Mouse (Mus musculus) olfactory bulb, adult 2 months (tissue): ENCODE results near the gene Enkur. TPM values are rescaled to one million over a fixed set of nuclear protein-coding genes. Genes with fewer than 3 reads are reported as not detected.

Source experiments
- H3K27ac ChIP-seq: fragments of 200-500 bp; 2 replicates; pipeline ENCODE4 v1.5.1; 2012; ENCODE audit warnings: low read depth, low read length; ENCODE audit not compliant: insufficient read depth
- H3K4me1 ChIP-seq: fragments of 200-500 bp; 2 replicates; pipeline ENCODE4 v1.6.1; 2012; ENCODE audit warnings: low read length; ENCODE audit not compliant: control insufficient read depth, insufficient read depth
- H3K4me3 ChIP-seq: fragments of 200-500 bp; 2 replicates; pipeline ENCODE4 v1.5.1; 2012; ENCODE audit warnings: mild to moderate bottlenecking, low read depth, low read length, moderate library complexity; ENCODE audit not compliant: insufficient read depth
- CTCF ChIP-seq: fragments of 200-500 bp; IDR thresholded peaks from 2 replicates; pipeline ENCODE4 v1.5.1; 2012; ENCODE audit warnings: low read depth, mild to moderate bottlenecking, low read length, moderate library complexity; ENCODE audit not compliant: insufficient read depth
- POLR2A ChIP-seq: fragments of 200-500 bp; IDR thresholded peaks from 2 replicates; pipeline ENCODE4 v1.6.1; 2012; ENCODE audit warnings: mild to moderate bottlenecking, low read depth, low read length, moderate library complexity; ENCODE audit not compliant: insufficient read depth
- WGBS: fragments of 180-500 bp; shearing (Covaris S2); methylation state at CpG from one replicate; pipeline ENCODE4 v1.1.7; 2018; 5-methylcytosine and 5-hydroxymethylcytosine counted together
- polyA plus RNA-seq: library from polyadenylated mRNA; stranded (reverse); fragments of >200 nt; gene quantifications from 2 replicates; pipeline ENCODE4 v1.2.4, GENCODE M21; 2012; ENCODE audit warnings: low replicate concordance; ENCODE audit not compliant: missing spikeins, insufficient read depth, insufficient read length

The Enkur gene
- polyA plus RNA-seq, 1 experiment = not detected

DNA sequence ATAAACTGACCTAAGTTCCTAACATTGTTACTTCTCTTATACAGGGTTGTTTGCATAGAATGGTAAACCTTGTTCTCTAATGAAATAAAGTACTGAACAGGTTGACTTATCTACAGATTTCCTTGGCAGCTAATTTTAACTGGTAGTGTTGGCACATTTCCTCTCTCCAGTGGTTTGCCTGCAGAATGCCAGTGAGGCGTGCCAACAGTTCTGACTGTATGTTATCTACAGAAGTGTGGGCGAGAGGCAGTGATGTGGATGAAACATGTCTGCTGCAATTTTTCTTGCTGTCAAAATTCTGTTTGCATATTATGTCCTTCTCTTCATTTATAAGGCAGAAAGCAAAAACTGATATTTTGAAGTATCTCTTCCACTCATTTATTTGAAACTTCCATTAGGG, 2.4 kb downstream of the Enkur start:
- 72% methylated on average over 2 of the region's 2 CpGs for WGBS
- Histone ChIP-seq H3K27ac (no peak overlapping the region), H3K4me1 (no peaks in the 10 kb centered on the region), H3K4me3 (no peak overlapping the region)
- TF ChIP-seq CTCF (no peak), POLR2A (no peak)

DNA sequence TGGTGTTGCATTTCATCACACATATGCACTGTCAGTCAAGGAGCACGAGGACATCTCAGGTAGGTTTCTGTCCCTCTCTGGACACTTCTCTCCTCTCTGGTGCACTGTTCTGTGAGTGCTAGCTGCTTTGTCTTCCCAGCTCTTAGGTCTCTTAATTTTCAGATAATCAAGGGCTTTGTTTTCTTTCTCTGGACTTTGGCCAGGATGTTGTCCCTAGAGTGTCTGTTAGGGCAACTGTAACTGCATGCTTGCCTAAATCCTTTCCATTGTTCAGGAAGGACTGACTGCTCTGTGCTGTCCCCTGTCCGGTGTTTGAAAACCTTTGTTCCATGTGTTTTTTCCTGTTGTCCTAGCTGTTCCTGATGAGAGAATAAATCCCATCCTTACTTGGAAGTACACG, 6.1 kb downstream of the Enkur start:
- TF ChIP-seq CTCF (no peak), POLR2A (no peak)
- Histone ChIP-seq H3K27ac (no peak overlapping the region), H3K4me3 (no peak overlapping the region), H3K4me1 (no peaks in the 10 kb centered on the region)
- 68% methylated on average over 3 of the region's 3 CpGs for WGBS

DNA sequence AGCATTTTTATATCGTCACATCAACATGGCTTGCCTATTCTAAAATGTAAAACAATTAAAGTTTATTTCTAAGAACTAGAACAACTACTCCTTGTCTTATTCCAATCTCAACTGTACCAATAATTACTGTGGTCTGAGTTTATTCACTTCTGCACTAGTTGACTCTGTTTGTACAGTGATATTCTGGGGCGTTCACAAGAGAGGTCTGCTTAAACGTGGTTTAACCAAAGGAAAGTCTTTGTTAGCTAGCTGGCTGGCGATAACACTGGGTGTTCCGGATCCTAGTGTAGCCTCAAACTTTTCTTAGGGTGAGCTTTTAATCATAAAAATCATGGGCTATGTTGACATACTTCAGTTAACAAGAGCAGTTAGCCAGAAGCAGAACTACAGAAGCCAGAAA, 9.9 kb downstream of the Enkur start:
- TF ChIP-seq CTCF (no peak), POLR2A (no peak)
- WGBS = 91% methylated on average over 5 of the region's 5 CpGs
- Histone ChIP-seq H3K4me1 (no peaks in the 10 kb centered on the region), H3K27ac (no peak overlapping the region), H3K4me3 (no peak overlapping the region)

DNA sequence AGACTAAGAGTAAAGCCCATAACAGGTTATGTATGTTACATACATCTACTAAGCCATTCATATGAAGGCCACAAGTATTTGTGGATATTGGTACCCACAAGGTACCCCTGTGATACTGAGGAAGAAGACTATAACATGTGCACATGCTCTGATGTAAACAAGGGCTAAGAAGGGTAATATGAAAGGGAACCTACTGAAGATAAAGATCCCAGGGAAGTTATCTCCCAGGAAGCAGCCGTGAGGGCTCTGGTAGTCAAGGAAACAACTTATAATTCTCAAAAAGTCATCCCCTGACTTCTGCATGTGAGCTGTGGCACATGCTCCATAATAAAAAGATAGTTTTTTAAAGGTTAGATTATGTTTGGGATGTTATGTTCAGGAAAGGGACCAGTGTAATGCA, 13.9 kb downstream of the Enkur start:
- 95% methylated on average over 1 of the region's 1 CpGs for WGBS
- no peak overlapping the region for H3K4me3 ChIP-seq
- no peak overlapping the region for H3K27ac ChIP-seq
- H3K4me1 ChIP-seq = no peaks in the 10 kb centered on the region
- TF ChIP-seq CTCF = no peak
- no peak for TF ChIP-seq POLR2A

DNA sequence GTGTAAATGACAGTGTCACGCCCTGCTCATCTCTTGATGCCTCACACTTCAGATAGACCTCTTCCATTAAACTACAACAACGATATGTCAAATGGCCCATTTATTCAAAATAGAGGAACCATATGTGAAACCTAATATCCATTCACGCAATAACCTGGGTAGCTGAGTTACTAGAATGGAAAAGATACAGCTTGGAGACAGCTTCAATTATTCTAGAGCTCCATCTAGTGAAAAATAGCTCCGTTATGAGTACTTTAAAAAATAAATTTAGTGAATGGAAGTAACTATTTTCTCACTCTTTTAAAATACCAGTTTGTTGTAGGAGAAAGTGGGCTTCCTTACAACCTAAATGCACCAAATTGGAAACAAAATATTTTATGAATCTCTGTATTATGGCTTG, 16.6 kb downstream of the Enkur start:
- Histone ChIP-seq H3K27ac (no peak overlapping the region), H3K4me3 (no peak overlapping the region), H3K4me1 (no peaks in the 10 kb centered on the region)
- TF ChIP-seq POLR2A (no peak), CTCF (no peak)
- WGBS = 62% methylated on average over 4 of the region's 4 CpGs

DNA sequence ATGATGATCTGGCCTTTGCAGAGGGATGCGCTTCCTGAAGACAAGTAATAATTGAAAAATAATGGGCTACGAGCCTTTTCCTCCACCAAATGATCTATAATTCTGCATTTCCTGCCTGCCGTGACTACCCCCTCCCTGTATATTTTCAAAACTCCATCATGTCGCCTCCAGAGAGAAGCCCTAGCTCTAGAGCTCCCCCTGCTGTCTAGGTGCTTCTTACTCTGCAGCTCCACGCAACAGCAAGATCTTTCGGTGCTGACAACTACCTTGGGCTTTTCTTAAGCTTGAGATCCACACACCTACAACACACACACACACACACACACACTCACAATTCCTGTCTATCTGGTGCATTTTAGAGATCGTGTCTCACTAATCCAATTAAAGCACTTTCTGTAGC, 17.6 kb downstream of the Enkur start:
- TF ChIP-seq POLR2A (no peak), CTCF (0 out of 2 replicates have a peak, but pooled peaks have one; percentile 22)
- no peak overlapping the region for H3K27ac ChIP-seq
- H3K4me3 ChIP-seq = no peak overlapping the region
- WGBS = 32% methylated on average over 7 of the region's 7 CpGs
- H3K4me1 ChIP-seq = no peaks in the 10 kb centered on the region

DNA sequence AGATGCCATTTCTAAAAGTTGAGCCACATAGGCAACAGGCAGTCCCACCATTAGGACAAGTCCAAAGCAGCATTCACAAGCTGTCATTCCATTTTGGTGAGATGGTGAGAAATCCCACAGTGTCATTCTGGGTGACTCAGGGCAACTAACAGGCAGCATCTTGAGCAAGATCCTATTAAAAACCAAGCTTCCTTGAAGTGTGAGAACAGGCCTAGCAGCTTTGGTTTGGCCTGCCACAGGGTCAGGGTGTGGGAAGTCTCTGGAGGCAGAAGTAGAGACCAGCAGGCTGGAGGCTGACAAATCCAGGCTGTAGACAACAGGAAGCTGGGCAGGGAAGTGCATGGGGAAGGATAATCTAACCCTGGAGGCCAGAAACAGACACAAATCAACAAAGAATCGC, 22.4 kb downstream of the Enkur start:
- TF ChIP-seq CTCF (no peak), POLR2A (no peak)
- Histone ChIP-seq H3K27ac (no peak overlapping the region), H3K4me1 (no peaks in the 10 kb centered on the region), H3K4me3 (no peak overlapping the region)
- WGBS = 93% methylated on average over 1 of the region's 1 CpGs

DNA sequence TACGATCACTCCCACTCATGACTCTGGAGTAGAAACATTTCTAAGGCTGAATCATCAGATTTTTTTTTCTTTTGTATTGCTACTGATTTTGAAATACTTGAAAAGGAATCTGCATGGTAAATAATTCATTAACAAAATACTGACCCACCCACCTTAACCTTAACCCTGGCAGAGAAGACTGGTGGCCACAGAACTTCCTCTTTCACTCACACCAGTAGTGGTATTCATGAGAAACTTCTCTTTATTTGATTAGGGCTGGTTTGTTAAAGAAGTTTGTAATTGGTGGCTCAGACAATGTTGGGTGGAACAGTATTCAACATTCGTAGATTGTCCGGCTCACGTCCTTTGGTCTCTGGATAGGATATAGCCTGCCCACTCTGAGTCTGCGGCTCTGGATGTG, 26.0 kb downstream of the Enkur start:
- 98% methylated on average over 5 of the region's 5 CpGs for WGBS

DNA sequence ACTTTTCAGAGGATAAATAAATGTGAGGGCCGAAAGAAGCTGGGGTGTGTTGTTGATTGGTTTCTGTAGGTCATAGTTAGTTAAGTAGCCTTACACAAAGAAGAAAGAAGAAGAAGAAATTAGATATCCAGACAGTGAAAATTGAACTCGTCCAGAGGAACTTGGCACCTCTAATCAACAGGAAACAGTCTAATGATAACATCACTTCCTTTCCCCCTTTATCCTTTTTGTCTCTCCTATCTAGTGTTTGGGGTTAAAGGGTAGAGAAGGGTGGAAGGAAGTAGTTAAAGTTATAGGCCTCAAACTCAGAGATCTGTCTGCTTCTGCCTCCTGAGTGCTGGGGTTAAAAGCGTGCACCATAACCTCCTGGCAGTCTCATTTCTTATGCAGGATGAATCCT, 32.4 kb downstream of the Enkur start:
- 94% methylated on average over 3 of the region's 3 CpGs for WGBS
- H3K4me3 ChIP-seq = no peak overlapping the region
- TF ChIP-seq CTCF (no peak), POLR2A (no peak)
- H3K4me1 ChIP-seq = no peaks in the 10 kb centered on the region
- H3K27ac ChIP-seq = no peak overlapping the region

More for the DNA sequence above, 26.0 kb downstream of the Enkur start:
- Histone ChIP-seq H3K27ac (no peak overlapping the region), H3K4me1 (no peaks in the 10 kb centered on the region), H3K4me3 (no peak overlapping the region)
- TF ChIP-seq POLR2A = no peak
- no peak for TF ChIP-seq CTCF

DNA sequence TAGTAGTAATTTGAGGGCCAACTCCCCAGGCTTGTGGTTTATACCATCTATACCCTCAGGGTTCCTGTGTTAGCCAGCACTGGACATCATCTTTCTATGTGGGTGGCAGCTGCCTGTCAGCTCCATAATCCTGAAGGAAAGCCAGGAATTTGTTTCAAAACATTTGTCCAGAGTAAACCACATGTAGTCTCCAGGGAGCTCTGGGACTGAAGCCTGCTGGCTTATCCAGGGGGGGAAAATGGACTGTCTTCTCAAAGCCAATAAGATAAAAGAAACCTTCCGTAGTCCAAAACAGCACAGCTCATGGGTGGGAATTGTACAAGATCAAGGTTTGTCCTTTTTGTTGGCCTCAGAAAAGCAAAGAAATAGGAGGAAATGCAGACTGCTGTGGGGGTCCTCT, 37.2 kb downstream of the Enkur start:
- no peak overlapping the region for H3K27ac ChIP-seq

More for the DNA sequence above, 37.2 kb downstream of the Enkur start:
- Histone ChIP-seq H3K4me3 (no peak overlapping the region), H3K4me1 (no peaks in the 10 kb centered on the region)
- TF ChIP-seq CTCF (no peak), POLR2A (no peak)
- WGBS = 72% methylated on average over 1 of the region's 1 CpGs
